Mouse (Mus musculus) Muller cell, postnatal 12 days (primary cell): ENCODE data around the gene Dek.

Experiments
- DNase-seq: peaks from one replicate; pipeline ENCODE4 v3.0.0-alpha.2; 2015; ENCODE audit errors: inconsistent ontology term

The Dek gene

GRCm38 (mm10) chr13:47105711-47106579 lies at the start of gene Dek:
TSS of gene Dek (minus strand) at chr13:47106201.
- peak; percentile 94 for DNase-seq

GRCm38 (mm10) chr13:47154866-47155265 lies 48.9 kb upstream of the Dek start:
- peak; percentile 79 for DNase-seq

- DNase-seq, result peak; percentile 20
Observed at GRCm38 (mm10) chr13:47153206-47153605, 47.2 kb upstream of the Dek start.

GRCm38 (mm10) chr13:47152390-47152789 lies 46.4 kb upstream of the Dek start:
- DNase-seq, result peak; percentile 74

GRCm38 (mm10) chr13:47151060-47151459 lies 45.1 kb upstream of the Dek start:
- DNase-seq, result no peak

GRCm38 (mm10) chr13:47149993-47150392 lies 44.0 kb upstream of the Dek start:
- DNase-seq, result no peak

GRCm38 (mm10) chr13:47148573-47148972 lies 42.6 kb upstream of the Dek start:
- no peak for DNase-seq

GRCm38 (mm10) chr13:47146388-47146787 lies 40.4 kb upstream of the Dek start:
- DNase-seq, result no peak

- DNase-seq, result peak; percentile 86
Observed at GRCm38 (mm10) chr13:47145939-47146338, 39.9 kb upstream of the Dek start.

- DNase-seq, result no peak
Observed at GRCm38 (mm10) chr13:47142764-47143163, 36.8 kb upstream of the Dek start.

GRCm38 (mm10) chr13:47135741-47136140 lies 29.7 kb upstream of the Dek start:
- DNase-seq, result no peak

- DNase-seq, result no peak
Observed at GRCm38 (mm10) chr13:47134836-47135235, 28.8 kb upstream of the Dek start.

- no peak for DNase-seq
Observed at GRCm38 (mm10) chr13:47133058-47133457, 27.1 kb upstream of the Dek start.

- DNase-seq, result no peak
Observed at GRCm38 (mm10) chr13:47129090-47129489, 23.1 kb upstream of the Dek start.

GRCm38 (mm10) chr13:47125595-47125994 lies 19.6 kb upstream of the Dek start:
- peak; percentile 73 for DNase-seq

GRCm38 (mm10) chr13:47124986-47125385 lies 19.0 kb upstream of the Dek start:
- DNase-seq, result no peak

- DNase-seq, result no peak
Observed at GRCm38 (mm10) chr13:47124449-47124848, 18.4 kb upstream of the Dek start.

GRCm38 (mm10) chr13:47122537-47123430 lies 16.8 kb upstream of the Dek start, which contains the start of gene Rnf144b:
TSS of gene Rnf144b (plus strand) at chr13:47122656.
- DNase-seq, result peak; percentile 66

GRCm38 (mm10) chr13:47121333-47121889 lies 15.4 kb upstream of the Dek start:
- peak; percentile 14 for DNase-seq

- no peak for DNase-seq
Observed at GRCm38 (mm10) chr13:47116000-47116399, 10.0 kb upstream of the Dek start.

- no peak for DNase-seq
Observed at GRCm38 (mm10) chr13:47112924-47113323, 6.9 kb upstream of the Dek start.

GRCm38 (mm10) chr13:47112056-47112455 lies 6.1 kb upstream of the Dek start:
- DNase-seq, result no peak
